Mouse (Mus musculus) stomach, embryonic 14.5 days (tissue): ENCODE measurements around the gene Tpi1. TPM values are rescaled to one million over a fixed set of nuclear protein-coding genes. Genes with fewer than 3 reads are reported as not detected.

Source experiments
- ATAC-seq: fragments of 200-750 bp; cut with Nextera tagmentation; 2 replicates; pipeline ENCODE4 v1.8.0; 2017; ENCODE audit warnings: low read depth, moderate TSS enrichment; ENCODE audit not compliant: insufficient number of reproducible peaks, insufficient read depth, low FRiP score
- H3K27ac ChIP-seq: fragments of 300-500 bp; sonication (generic); 2 replicates; pipeline ENCODE4 v1.5.1; 2014; ENCODE audit warnings: mild to moderate bottlenecking, low read length, moderate library complexity, mixed read lengths
- H3K27me3 ChIP-seq: fragments of 300-500 bp; sonication (generic); 2 replicates; pipeline ENCODE4 v1.6.1; 2014; ENCODE audit warnings: low read length, control low read depth, mixed read lengths; ENCODE audit not compliant: control insufficient read depth, insufficient read depth
- H3K36me3 ChIP-seq: fragments of 300-500 bp; sonication (generic); 2 replicates; pipeline ENCODE4 v1.6.1; 2014; ENCODE audit warnings: mild to moderate bottlenecking, control low read depth, low read length, moderate library complexity, mixed read lengths; ENCODE audit not compliant: control insufficient read depth, insufficient read depth
- H3K4me1 ChIP-seq: fragments of 300-500 bp; sonication (generic); 2 replicates; pipeline ENCODE4 v1.6.1; 2014; ENCODE audit warnings: low read length, control low read depth, mixed read lengths; ENCODE audit not compliant: control insufficient read depth, insufficient read depth
- H3K4me2 ChIP-seq: fragments of 300-500 bp; sonication (generic); replicated peaks from 2 replicates; pipeline ENCODE4 v1.6.1; 2014; ENCODE audit warnings: low read depth, low read length, control low read depth
- H3K4me3 ChIP-seq: fragments of 300-500 bp; sonication (generic); 2 replicates; pipeline ENCODE4 v1.5.1; 2014; ENCODE audit warnings: low read depth, low read length, control low read depth
- H3K9ac ChIP-seq: fragments of 300-500 bp; sonication (generic); replicated peaks from 2 replicates; pipeline ENCODE4 v1.6.1; 2014; ENCODE audit warnings: low read depth, mild to moderate bottlenecking, control low read depth, low read length, moderate library complexity, mixed read lengths
- H3K9me3 ChIP-seq: fragments of 300-500 bp; sonication (generic); 2 replicates; pipeline ENCODE4 v1.6.1; 2016; ENCODE audit warnings: low read depth, low read length, control low read depth; ENCODE audit not compliant: control insufficient read depth
- whole genome bisulfite sequencing: fragments of 180-500 bp; shearing (Covaris S2); extraction: QIAGEN DNeasy Blood & Tissue Kit; methylation state at CpG from one replicate; pipeline ENCODE4 v1.1.7; 2014; 5-methylcytosine and 5-hydroxymethylcytosine counted together
- polyA plus RNA-seq: library from polyadenylated mRNA; unstranded; fragments of >200 nt; fragmentation: Nextera tagmentation; extraction: Ambion mirVana; gene quantifications from 2 replicates; pipeline ENCODE4 v1.2.1, GENCODE M21; 2014

Gene Tpi1
- polyA plus RNA-seq, 1 experiment from 2014 or later, result 844 TPM

- ATAC-seq, result peak; percentile 5; the same call in 1 of the 2 replicates
- peak overlapping the region; percentile 93 for H3K27ac ChIP-seq
- H3K9me3 ChIP-seq, result no peaks in the 10 kb centered on the region
- peak overlapping the region; percentile 98 for H3K4me2 ChIP-seq
- peak overlapping the region; percentile 71 for H3K9ac ChIP-seq
- peaks cover 19% of the 10 kb centered on the region for H3K36me3 ChIP-seq
- under 1% methylated on average over 35 of the region's 35 CpGs for WGBS
- H3K4me1 ChIP-seq, result peaks cover 25% of the 10 kb centered on the region; the same call in 1 of the 2 replicates
- peak overlapping the region; percentile 59 for H3K4me3 ChIP-seq
- no peaks in the 10 kb centered on the region for H3K27me3 ChIP-seq
These were observed 4.9 kb downstream of the Tpi1 start for GRCm38 (mm10) chr6:124809052-124809774.

DNA sequence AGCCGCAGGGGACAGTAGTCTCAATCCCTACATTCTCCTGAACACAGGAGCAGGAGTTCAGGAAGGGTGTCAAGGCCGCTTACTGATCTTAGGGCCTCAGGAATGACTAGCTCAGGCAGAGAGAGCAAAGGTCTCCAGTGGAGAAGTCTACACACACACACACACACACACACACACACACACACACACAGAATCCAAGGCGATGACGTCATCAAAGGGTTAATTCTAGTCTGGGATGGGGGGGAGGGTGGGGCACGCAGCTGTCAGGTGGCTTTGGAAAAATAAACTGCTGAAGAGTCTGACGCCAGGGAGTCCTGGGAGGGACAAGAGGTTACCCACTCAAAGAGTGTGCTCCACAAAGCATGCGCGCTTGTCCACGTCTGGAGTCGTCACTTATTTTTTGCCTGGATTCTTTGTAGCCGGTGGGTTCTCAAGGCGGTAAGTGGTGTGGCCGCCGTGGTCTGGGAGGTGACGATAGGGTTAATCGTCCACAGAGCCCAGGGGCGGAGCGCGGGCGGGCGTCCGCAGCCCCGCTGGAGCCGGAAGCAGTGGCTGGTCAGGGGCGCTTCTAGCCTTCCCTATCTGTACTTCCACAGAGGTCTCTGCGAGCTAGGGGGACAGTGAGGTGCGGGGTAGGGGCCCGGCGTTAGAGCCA lies 5.6 kb downstream of the Tpi1 start, which contains the start of gene Spsb2:
Spsb2 (plus strand) TSS at position 304 of the 655 bp plus-strand sequence.
- WGBS, result 4% methylated on average over 29 of the region's 29 CpGs
- peak within 1 kb of the TSS; percentile 93 for H3K27ac ChIP-seq
- peak within 1 kb of the TSS; percentile 59 for H3K4me3 ChIP-seq
- peak within 1 kb of the TSS; percentile 71 for H3K9ac ChIP-seq
- peaks cover 19% of the 10 kb centered on the region for H3K36me3 ChIP-seq
- H3K4me2 ChIP-seq, result peak within 1 kb of the TSS; percentile 98
- ATAC-seq, result peak; percentile 53
- no peaks in the 10 kb centered on the region for H3K9me3 ChIP-seq
- peaks cover 24% of the 10 kb centered on the region; the same call in 1 of the 2 replicates for H3K4me1 ChIP-seq
- no peaks in the 10 kb centered on the region for H3K27me3 ChIP-seq

DNA sequence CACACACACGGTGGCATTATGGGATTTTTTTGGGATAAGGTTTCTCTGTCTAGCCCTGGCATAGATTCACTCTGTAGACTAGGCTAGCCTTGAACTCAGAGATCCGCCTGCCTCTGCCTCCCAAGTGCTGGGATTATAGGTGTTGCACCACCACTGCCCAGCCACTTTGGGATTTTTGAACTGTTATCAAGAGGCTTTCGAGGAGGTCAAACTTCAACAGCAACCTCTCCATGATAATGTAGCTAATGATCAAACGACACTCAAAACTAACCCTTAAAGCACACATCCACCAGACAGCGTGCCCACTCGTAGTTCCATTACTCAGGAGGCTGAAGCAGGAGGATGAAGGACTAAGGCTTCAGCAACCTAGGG lies 6.1 kb downstream of the Tpi1 start:
- ATAC-seq, result no peak
- H3K4me1 ChIP-seq, result peaks cover 24% of the 10 kb centered on the region; the same call in 1 of the 2 replicates
- no peaks in the 10 kb centered on the region for H3K9me3 ChIP-seq

GRCm38 (mm10) chr6:124807366-124807765 lies 6.7 kb downstream of the Tpi1 start:
- H3K9ac ChIP-seq, result no peak overlapping the region
- H3K9me3 ChIP-seq, result no peaks in the 10 kb centered on the region
- H3K4me2 ChIP-seq, result no peak overlapping the region
- no peaks in the 10 kb centered on the region for H3K27me3 ChIP-seq
- no peak for ATAC-seq
- H3K4me1 ChIP-seq, result peaks cover 20% of the 10 kb centered on the region; the same call in 1 of the 2 replicates
- no peak overlapping the region for H3K27ac ChIP-seq
- WGBS, result 79% methylated on average over 4 of the region's 4 CpGs
- no peak overlapping the region for H3K4me3 ChIP-seq
- peaks cover 18% of the 10 kb centered on the region for H3K36me3 ChIP-seq

More for the DNA sequence above, 6.1 kb downstream of the Tpi1 start:
- H3K27me3 ChIP-seq, result no peaks in the 10 kb centered on the region
- WGBS, result 72% methylated on average over 6 of the region's 6 CpGs
- H3K27ac ChIP-seq, result peak overlapping the region; percentile 93
- H3K36me3 ChIP-seq, result peaks cover 19% of the 10 kb centered on the region
- no peak overlapping the region for H3K9ac ChIP-seq
- H3K4me2 ChIP-seq, result peak overlapping the region; percentile 98
- peak overlapping the region; percentile 59 for H3K4me3 ChIP-seq

DNA sequence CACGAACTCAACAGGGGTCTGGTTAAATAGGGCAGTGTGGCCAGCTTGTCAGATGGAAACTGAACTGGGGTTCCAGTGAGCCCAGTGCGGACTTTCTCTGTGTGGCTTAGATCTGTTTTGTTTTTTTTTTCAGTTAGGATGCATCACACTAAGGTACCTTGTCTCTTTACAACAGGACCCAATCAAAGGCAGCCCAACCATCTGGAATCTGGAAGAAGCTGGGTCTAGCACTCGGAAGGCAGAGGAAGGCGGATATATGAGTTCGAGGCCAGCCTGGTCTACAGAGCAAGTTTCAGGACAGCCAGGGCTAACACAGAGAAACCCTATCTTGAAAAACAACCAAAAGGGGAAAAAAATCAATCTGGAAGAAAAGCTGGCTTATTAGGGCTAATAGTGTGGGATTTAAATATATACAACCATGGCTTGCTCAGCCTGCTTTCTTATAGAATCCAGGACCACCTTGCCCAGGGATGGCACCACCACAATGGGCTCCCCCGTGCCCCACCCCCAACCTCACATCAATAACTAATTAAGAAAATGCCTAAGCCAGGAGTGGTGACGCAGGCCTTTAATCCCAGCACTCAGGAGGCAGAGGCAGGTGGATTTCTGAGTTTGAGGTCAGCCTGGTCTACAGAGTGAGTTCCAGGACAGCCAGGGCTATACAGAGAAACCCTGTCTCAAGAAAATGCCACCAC lies 7.5 kb downstream of the Tpi1 start:
- Histone ChIP-seq H3K9me3 (no peaks in the 10 kb centered on the region), H3K9ac (no peak overlapping the region), H3K4me3 (peak overlapping the region; percentile 47), H3K36me3 (peaks cover 11% of the 10 kb centered on the region), H3K4me1 (peaks cover 17% of the 10 kb centered on the region; the same call in 1 of the 2 replicates), H3K4me2 (peak overlapping the region; percentile 74), H3K27me3 (no peaks in the 10 kb centered on the region), H3K27ac (peak overlapping the region; percentile 95)
- no peak for ATAC-seq
- 75% methylated on average over 7 of the region's 7 CpGs for WGBS

DNA sequence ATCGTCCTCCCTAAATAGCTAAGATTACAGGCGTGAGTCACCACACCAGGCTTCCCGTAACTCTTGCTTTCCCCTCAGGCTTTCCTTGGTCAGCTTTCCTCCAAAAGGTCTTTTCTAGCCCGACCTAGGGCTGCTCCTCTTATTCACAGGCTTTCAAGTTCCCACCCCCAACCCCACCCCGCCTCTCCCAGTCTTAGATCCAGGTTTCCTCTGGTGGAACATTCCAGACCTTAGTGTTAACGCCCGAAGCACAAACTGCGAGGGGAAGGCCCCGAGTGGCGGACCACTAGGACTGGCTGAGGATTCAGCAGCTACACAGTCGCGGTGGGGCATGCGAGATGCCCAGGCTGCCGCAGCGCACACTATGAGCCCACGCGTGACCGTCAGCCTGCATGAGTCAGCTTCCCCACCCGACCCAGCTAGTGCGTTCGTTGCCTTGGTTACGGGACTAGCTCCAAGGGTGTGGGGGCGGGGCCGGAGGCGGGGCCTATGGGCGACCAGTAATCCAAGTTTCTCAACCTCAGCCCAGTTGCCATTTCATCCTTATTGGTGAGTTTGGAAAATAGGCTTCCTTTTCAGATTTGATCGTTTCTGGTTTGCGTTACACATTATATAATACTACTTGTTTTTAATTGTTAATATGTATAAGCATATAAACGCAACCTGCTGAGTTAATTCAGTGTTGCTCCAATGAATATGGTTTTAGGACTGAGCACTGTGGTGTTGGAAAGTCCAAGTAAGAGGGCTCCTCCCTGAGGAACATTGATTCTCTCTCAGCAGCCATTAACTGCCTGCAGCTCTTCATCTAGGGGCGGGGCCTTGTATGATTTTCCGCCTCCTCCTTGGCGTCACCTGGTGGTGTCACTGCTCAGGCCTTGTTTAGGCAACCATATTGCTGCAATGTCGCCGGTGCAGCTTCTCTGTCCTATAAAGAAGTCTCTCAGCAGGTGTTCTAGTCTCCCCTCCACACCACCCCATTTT lies 8.5 kb downstream of the Tpi1 start:
- peak overlapping the region; percentile 95 for H3K27ac ChIP-seq

DNA sequence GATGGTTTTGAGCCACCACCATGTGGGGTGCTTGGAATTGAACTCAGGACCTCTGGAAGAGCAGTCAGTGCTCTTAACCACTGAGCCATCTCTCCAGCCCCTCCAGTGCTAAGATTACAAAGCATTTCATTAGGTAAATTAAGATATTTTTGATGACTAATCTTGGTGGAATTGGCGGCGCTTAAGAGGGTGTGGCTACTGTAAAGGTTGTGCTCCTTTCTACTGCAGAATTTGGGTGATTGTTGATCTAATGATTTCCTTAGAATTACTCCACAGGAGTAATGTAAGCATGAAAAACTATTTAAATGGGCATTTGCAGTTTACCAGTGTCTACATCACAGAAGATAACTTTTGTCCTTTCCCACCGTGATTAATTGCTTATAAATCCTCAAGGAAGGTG lies 9.8 kb downstream of the Tpi1 start:
- peaks cover 13% of the 10 kb centered on the region; the same call in 1 of the 2 replicates for H3K4me1 ChIP-seq
- no peak overlapping the region for H3K4me2 ChIP-seq
- no peak for ATAC-seq
- no peak overlapping the region for H3K4me3 ChIP-seq
- no peaks in the 10 kb centered on the region for H3K9me3 ChIP-seq
- no peaks in the 10 kb centered on the region for H3K36me3 ChIP-seq
- WGBS, result 78% methylated on average over 3 of the region's 3 CpGs
- no peaks in the 10 kb centered on the region for H3K27me3 ChIP-seq
- no peak overlapping the region for H3K27ac ChIP-seq
- H3K9ac ChIP-seq, result no peak overlapping the region

More for the DNA sequence above, 8.5 kb downstream of the Tpi1 start:
- peaks cover 5% of the 10 kb centered on the region for H3K36me3 ChIP-seq
- H3K4me3 ChIP-seq, result peak overlapping the region; percentile 47
- peak overlapping the region; percentile 74 for H3K4me2 ChIP-seq
- no peaks in the 10 kb centered on the region for H3K9me3 ChIP-seq
- ATAC-seq, result peak; percentile 86
- no peaks in the 10 kb centered on the region for H3K27me3 ChIP-seq
- 2% methylated on average over 34 of the region's 34 CpGs for WGBS
- peak overlapping the region; percentile 38; the same call in 1 of the 2 replicates for H3K9ac ChIP-seq
- H3K4me1 ChIP-seq, result peaks cover 17% of the 10 kb centered on the region; the same call in 1 of the 2 replicates
